Mouse (Mus musculus) splenic B cell, adult 2 months (primary cell): ENCODE measurements around the gene Plekhh3.
A peak's percentile ranks its signal among the peaks of the same experiment; 100 is the strongest.
"Not testable (repeated sequence)": the region's sequence is repeated elsewhere in the genome, so short reads cannot be mapped to it uniquely, and the experiment has no call there.

Experiments used
- DNase-seq: peaks from one replicate; pipeline ENCODE4 v3.0.0-alpha.2; 2011; ENCODE audit warnings: low read depth, low spot score
- H3K27me3 ChIP-seq: 2 replicates; pipeline ENCODE4 v1.6.1; 2012; ENCODE audit warnings: mild to moderate bottlenecking, low read length, moderate library complexity, mixed read lengths; ENCODE audit not compliant: control insufficient read depth, poor library complexity, insufficient read depth, severe bottlenecking
- H3K36me3 ChIP-seq: 2 replicates; pipeline ENCODE4 v1.6.1; 2012; ENCODE audit warnings: mild to moderate bottlenecking, low read length, moderate library complexity, mixed read lengths; ENCODE audit not compliant: control insufficient read depth, poor library complexity, insufficient read depth, severe bottlenecking

The Plekhh3 gene

DNA sequence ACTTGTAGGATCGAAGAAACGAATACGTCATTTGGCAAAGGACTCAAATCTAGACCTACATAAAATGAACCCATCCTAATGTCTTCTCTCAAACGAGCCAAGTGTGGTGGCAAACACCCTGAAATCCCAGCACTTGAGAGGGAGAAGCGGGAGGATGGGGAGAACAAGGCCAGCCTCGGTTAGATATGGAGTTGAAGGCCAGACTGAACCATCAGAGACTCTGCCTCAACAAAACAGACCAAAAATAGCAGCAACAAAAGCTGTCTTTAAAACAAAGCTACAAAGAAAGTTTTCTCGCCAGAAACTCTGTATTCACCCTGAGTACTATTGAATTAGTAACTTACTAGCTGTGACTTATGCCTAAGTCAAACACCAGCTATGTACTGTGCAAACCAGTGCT is 34.2 kb downstream of the Plekhh3 start:
- Histone ChIP-seq H3K36me3 (no peaks in the 10 kb centered on the region), H3K27me3 (peaks cover 5% of the 10 kb centered on the region; the same call in 1 of the 2 replicates)
- DNase-seq = no peak

DNA sequence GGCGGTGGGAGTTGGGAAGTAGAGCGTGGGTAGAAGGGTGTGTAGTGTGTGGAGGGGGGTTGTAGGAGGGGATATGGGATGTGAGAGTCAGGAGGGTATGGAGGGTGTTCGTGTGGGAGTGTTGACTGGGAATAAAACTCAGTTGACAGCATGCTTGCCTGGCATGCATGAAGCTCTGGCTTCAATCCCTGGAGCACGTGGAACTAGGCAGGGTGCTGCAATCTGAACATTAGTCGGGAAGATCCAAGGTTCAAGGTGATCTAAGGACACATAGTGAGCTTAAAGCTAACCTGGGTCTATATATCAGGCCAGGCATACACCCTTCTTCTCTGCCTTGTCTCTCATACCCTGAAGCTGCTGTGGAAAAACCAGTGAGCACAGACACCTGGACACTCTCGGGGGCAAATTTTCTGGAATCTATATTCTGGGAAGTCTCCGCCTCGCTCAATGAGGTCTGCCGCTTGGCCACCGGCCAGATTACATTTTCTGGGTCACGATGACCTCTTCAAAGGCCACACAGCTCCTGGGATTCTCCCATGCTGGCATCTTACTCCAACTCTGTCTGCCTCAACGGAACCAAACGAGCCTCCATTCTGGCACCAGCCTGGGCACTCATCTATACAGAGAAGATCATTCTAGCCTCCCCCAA is 36.8 kb downstream of the Plekhh3 start:
- DNase-seq = no peak
- no peaks in the 10 kb centered on the region for H3K36me3 ChIP-seq
- peaks cover 5% of the 10 kb centered on the region; the same call in 1 of the 2 replicates for H3K27me3 ChIP-seq

DNA sequence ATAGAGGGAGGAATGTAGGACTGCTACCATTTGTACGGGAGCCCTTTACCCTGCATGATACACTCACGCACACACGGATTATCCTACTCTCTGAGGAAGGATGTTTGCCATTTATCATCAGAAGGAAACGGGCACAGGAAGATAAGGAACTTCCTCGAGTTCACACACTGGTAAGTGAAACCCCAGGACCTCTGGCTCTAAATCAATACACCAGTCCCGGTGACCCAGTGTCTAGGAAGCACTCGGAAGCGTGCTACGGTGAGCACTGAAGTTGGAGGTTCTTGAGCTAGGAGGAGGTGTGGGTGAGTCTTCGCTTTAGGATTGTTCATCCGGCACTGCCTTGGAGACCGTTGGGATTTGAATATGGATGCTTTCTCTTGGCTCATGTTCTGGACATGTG is 38.1 kb downstream of the Plekhh3 start:
- DNase-seq = no peak
- 0 out of 2 replicates have a peak, but pooled peaks cover 1% of the 10 kb centered on the region for H3K27me3 ChIP-seq
- no peaks in the 10 kb centered on the region for H3K36me3 ChIP-seq

DNA sequence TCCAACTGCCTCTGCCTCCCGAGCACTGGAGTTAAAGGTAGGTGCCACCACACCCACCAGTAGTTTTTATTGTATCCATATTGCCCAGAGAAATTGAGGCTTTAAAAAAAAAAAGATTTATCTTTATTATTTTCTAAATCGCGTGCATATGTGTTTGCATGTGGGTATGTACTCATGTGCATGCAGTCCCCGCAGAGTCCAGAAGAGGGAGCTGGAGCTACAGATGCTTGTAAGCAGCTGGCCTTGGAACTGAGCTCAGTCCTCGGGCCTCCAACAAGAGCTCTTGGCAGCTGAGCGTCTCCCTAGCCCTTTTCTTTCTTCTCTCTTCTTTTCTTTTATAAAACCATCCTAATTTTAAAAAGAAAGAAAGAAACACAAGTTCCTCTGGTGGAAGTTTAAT is 39.5 kb downstream of the Plekhh3 start:
- DNase-seq = peak; percentile 50
- H3K27me3 ChIP-seq = 0 out of 2 replicates have a peak, but pooled peaks cover 1% of the 10 kb centered on the region
- no peaks in the 10 kb centered on the region for H3K36me3 ChIP-seq

DNA sequence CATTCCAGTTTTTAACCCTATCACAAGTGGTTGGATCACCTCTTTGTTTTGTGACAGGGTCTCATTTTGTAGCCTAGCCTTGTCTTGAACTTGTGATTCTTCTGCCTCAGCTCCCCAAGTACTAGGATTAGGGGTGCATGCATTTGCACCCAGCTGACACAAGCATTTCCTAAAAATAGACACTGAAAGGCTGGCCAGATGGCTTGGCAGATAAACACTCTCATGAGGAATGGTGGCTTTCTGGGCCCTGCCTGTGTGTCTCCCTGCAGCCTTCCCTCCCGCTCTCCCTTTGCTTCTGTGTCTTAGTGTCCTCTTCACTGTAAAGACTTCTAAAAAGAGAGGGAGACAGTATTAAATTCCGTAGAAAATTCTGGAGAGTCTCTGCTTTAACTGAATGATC is 40.0 kb downstream of the Plekhh3 start:
- DNase-seq = no peak
- Histone ChIP-seq H3K36me3 (peaks cover 4% of the 10 kb centered on the region), H3K27me3 (0 out of 2 replicates have a peak, but pooled peaks cover 1% of the 10 kb centered on the region)

DNA sequence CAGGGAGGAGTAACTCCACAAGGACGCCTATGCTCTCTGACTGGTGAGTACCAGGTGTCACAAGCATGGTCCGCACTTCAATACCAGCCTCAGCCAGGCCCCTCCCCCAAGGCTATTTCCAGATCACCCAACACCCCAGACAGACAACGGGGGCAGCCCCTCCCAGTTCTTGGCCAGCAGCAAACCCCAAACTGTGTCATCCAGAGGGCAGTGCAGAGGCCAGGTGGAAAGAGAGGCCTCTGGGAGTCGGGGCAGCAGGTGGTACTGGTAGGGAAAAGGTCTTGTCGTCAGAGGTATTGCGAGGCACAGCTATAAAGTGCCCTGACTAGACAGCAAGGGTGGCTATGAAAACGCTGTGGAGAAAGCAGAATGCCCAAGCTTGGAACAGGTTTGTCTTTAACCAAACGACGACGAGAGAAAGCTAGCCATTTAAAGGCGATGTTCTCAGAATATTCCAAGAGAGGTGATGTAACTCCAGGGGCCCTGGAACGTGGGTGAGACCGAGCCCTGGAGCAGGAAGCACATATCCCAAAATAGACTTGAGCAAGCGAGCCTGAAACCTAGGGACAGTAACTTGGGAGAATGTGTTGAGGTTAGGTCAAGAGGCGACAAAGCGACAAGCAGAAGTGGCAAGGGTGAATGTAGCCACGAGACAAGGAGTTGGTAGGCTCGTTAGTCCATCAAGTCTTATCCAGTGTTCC is 40.9 kb downstream of the Plekhh3 start:
- DNase-seq = no peak
- no peaks in the 10 kb centered on the region for H3K27me3 ChIP-seq
- H3K36me3 ChIP-seq = peaks cover 6% of the 10 kb centered on the region

DNA sequence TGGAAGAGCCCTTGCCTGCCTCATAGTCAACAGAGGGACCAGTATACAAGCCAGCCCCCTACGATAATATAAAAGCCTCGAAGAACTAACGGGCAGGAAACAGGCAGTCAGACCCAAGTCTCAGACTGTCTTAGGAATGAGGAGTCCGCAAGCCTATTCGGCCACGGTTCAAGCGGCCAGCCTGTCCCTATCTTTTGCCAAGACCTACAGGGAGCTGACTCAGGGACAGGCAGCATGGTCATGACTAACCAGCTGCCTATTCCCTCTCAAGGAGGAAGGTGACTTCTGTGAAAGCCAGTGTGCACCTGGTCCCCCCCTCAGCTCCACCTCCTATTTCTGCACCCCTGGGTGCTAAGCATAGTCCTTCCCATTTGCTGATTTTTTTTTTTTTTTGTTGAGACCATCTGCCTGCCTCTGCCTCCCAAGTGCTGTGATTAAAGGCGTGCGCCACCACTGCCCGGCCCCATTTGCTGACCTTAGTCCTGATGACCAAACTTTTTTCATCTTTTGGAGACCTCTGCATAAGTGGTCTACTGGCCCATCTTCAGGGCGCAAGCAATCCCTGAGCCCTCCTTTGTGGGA is 42.1 kb downstream of the Plekhh3 start:
- no peaks in the 10 kb centered on the region for H3K27me3 ChIP-seq
- no peak for DNase-seq
- H3K36me3 ChIP-seq = peaks cover 6% of the 10 kb centered on the region

DNA sequence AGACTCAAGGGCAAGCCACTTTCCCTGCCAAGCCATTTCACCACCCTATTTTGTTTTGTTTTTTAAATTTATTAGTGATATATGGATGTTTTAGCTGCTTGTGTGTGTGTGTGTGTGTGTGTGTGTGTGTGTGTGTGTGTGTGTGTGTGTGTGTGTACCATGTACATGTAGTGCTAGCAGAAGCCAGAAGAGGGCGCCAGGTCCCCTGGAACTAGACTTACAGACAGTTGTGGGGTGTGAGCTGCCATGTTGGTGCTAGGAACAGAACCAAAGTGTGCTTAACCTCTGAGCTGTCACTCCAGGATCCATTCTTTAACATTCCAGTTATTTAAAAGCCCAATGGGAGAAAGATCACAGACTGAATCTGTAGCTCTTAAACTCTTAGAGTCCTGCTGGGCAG is 44.1 kb downstream of the Plekhh3 start:
- peaks cover 6% of the 10 kb centered on the region for H3K36me3 ChIP-seq
- peak; percentile 35 for DNase-seq
- no peaks in the 10 kb centered on the region for H3K27me3 ChIP-seq

DNA sequence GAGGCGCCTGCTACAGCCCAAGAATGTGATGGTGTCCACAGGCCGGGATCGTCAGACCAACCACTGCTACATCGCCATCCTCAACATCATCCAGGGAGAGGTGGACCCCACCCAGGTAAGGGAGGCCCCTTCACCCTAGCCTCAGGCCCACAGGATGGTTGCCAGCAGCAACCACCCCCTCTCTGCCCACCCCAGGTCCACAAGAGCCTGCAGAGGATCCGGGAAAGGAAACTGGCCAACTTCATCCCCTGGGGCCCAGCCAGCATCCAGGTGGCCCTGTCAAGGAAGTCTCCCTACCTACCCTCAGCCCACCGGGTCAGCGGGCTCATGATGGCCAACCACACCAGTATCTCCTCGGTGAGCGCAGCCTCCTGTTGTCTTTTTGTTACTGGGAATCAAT is 46.1 kb downstream of the Plekhh3 start:
- not testable (repeated sequence) for H3K36me3 ChIP-seq, DNase-seq, H3K27me3 ChIP-seq

DNA sequence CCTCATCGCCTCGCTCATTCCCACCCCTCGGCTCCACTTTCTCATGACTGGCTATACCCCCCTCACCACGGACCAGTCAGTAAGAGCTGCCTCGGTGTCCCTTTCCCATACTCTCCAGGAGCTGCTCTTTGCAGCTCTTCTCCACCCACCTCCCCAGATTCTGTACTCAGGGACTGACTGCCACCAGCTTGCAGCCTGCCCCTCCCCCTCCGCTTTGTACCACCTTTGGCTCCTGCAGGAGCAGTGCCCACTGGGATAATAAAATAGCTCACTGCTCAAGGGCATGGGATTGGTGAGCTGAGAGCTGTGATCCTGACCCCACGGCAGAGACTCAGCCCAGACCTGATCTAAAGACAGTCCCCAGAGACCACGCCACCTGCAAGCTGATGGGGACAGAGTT is 46.7 kb downstream of the Plekhh3 start:
- not testable (repeated sequence) for H3K36me3 ChIP-seq, H3K27me3 ChIP-seq, DNase-seq

DNA sequence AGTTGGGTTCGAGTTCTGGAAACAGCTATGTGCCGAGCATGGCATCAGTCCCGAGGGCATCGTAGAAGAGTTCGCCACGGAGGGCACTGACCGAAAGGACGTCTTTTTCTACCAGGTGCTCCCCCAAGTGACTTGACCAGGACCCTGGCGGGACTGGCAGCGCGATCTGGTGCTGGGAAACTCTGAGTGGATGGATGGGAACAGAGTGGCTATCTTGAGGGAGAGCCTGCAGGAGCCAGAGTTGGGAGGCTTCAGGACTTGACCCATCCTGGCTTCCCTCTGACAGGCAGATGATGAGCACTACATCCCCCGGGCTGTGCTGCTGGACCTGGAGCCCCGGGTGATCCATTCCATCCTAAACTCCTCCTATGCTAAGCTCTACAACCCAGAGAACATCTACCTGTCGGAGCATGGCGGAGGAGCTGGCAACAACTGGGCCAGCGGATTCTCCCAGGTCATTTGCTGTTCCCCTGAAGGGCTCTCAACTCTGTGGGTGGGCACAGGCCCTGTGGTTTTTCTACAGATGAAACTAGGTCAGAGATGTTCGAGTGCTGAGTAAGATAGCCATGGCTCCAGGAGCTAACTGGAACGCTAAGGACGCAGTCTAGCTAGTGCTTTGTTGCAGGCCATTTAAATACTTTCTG is 50.5 kb downstream of the Plekhh3 start:
- no peaks in the 10 kb centered on the region for H3K36me3 ChIP-seq

DNA sequence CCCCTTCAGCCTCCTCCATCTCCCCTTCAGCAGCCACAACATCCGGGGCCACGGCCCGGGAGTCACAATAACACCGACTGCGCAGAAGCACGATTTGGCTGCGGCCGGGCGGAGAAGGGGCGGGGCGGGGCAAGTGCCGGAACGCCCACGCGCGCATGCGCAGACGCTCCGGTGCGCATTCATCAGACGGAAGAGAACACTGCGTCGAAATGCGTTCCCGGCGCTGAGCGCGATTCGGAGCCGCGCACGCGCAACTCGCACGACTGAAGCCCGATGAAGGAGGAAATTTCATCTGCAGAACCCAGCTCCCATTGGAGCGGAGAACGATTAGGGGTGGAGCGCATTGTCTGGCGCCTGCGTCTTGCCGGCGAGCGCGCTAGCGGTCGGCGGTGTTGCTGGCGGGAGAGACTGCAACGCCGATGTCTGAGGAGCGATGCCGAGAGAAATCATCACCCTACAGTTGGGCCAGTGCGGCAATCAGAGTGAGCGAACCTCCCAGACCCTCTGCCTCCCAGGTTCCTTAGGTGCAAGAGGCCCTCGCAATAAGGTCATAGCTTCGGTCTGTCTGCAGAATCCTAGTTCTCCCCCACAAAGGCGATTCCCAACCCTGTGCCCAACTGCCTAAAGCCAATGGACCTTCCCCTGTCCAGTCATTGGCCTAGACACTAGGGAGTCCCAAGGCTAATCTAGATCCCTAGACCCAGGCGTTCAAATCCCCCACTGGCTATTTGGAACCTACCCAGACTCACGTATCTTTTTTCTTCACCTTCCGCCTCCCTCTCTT is 51.2 kb downstream of the Plekhh3 start, which contains the start of the genes Retreg3 and Tubg1:
Gene Retreg3 (minus strand): TSS at position 133 of the 784 bp plus-strand sequence.
Gene Tubg1 (plus strand): TSS at position 178 of the 784 bp plus-strand sequence.
- Histone ChIP-seq H3K27me3 (no peaks in the 10 kb centered on the region), H3K36me3 (no peaks in the 10 kb centered on the region)
- DNase-seq = peak; percentile 100

More for the DNA sequence above, 50.5 kb downstream of the Plekhh3 start:
- no peak for DNase-seq
- no peaks in the 10 kb centered on the region for H3K27me3 ChIP-seq

DNA sequence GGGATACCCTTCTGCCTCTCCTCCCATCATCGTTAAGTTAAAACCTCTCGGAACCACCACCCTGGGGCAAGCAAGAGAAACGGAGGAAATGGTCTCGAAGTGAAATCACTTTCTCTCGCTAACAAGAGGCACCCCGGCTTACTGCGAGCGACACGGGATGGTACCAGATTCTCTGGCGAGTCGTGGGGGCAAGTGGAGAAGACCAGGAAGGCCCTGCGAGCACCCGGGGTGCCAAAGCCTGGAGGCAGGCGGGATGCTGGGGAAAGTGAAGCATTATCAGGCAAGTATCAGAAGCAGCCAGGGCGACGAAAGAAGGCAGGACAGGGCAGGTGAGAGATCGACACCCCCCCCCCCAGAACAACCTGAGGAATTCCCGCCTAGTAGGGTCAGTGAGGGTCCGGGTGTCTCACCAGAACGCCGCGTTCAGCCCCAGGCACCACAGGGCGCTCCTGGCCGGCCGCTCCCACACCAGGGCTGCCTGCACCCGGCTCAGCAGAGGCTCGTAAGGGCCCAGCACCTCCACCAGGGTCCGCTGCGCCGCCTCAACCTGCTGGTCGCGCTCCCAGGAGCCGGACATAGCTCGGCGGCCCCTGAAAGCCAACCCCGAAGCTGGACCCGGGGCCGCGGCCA is 51.9 kb downstream of the Plekhh3 start:
- no peak for DNase-seq

DNA sequence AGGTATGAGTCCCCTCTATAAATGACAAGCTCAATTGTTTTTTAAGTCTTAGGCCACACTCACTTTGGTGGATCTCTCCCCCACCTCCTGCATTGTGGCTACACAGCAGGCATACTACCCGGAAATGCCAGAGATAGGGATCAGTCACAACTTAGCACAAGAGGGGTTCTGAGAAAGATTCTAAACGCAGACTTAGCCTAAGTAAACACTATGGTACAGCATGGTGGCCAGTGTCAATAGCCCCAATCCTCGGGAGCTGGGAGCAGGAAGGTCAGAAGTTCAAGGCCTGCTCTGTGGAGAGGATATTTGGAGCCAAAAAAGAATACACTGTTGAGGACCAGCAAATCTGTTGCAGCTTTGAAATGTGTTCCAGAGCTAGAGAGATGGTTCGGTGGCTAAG is 53.0 kb downstream of the Plekhh3 start:
- Histone ChIP-seq H3K27me3 (no peaks in the 10 kb centered on the region), H3K36me3 (no peaks in the 10 kb centered on the region)
- DNase-seq = no peak

More for the DNA sequence above, 51.9 kb downstream of the Plekhh3 start:
- Histone ChIP-seq H3K36me3 (no peaks in the 10 kb centered on the region), H3K27me3 (no peaks in the 10 kb centered on the region)
